Mouse (Mus musculus): ENCODE results near the gene Ptch2. TPM values are rescaled to one million over a fixed set of nuclear protein-coding genes. Genes with fewer than 3 reads are reported as not detected.

Gene Ptch2
- total and polyA plus RNA-seq, 3 experiments: 0.33 TPM; not detected in 2

- TF ChIP-seq CHD2 (IDR thresholded peaks at IDR 0.05; ENCODE audit: low read length) (no peak), ZMIZ1 (IDR thresholded peaks at IDR 0.05; ENCODE audit: low read depth, low read length) (no peak), MEF2A (IDR thresholded peaks at IDR 0.05; ENCODE audit: extremely low read depth, insufficient replicate concordance, low read depth, low read length, poor library complexity, severe bottlenecking) (no peak), TAL1 (IDR thresholded peaks at IDR 0.05; ENCODE audit: low read length) (no peak), RAD21 (IDR thresholded peaks at IDR 0.05; ENCODE audit: low read depth, low read length) (no peak), CHD1 (IDR thresholded peaks at IDR 0.05; ENCODE audit: low read depth, low read length) (no peak), UBTF (IDR thresholded peaks at IDR 0.05; ENCODE audit: borderline replicate concordance, insufficient read depth, low read depth, low read length) (no peak), KAT2A (conservative IDR thresholded peaks at IDR 0.05; ENCODE audit: low read depth, low read length) (no peak), NELFE (IDR thresholded peaks at IDR 0.05; ENCODE audit: low read depth, low read length) (no peak), HCFC1 (IDR thresholded peaks at IDR 0.05; ENCODE audit: low read depth, low read length) (no peak), GATA1 (IDR thresholded peaks at IDR 0.05; ENCODE audit: low read depth, low read length) (no peak), E2F4 (IDR thresholded peaks at IDR 0.05; ENCODE audit: borderline replicate concordance, low read depth, low read length) (no peak), MAFK (IDR thresholded peaks at IDR 0.05; ENCODE audit: borderline replicate concordance, low read depth, low read length) (no peak), ELF1 (IDR thresholded peaks at IDR 0.05; ENCODE audit: low read depth, low read length) (no peak), MAX (IDR thresholded peaks at IDR 0.05; ENCODE audit: low read length) (no peak), SIN3A (IDR thresholded peaks at IDR 0.05; ENCODE audit: low read length) (no peak)
- Histone ChIP-seq H3K36me3 (ENCODE audit: control insufficient read depth in 1 of 2, insufficient read depth in 2 of 2, low read length in 2 of 2) (no peaks in the 10 kb centered on the region), H3K79me2 (ENCODE audit: control insufficient read depth, insufficient read depth, low read length, poor library complexity) (no peaks in the 10 kb centered on the region), H3K9me3 (replicated peaks; ENCODE audit: insufficient read depth, low read length) (no peaks in the 10 kb centered on the region), H3K9ac (ENCODE audit: control insufficient read depth, low read depth, low read length, poor library complexity, severe bottlenecking) (no peak overlapping the region), H3K4me3 (ENCODE audit: control insufficient read depth in 1 of 2, insufficient read depth in 1 of 2, low read depth in 2 of 2, low read length in 2 of 2) (no peak overlapping the region), H3K27ac (ENCODE audit: control insufficient read depth, low read depth, low read length) (no peak overlapping the region), H3K4me1 (ENCODE audit: control insufficient read depth in 1 of 2, insufficient read depth in 2 of 2, low read length in 2 of 2) (no peaks in the 10 kb centered on the region), H3K27me3 (ENCODE audit: control insufficient read depth in 1 of 2, insufficient read depth in 2 of 2, low read length in 2 of 2) (no peaks in the 10 kb centered on the region)
- DNase-seq (ENCODE audit: low read depth, low spot score): no peak
Observed at GRCm38 (mm10) chr4:117105127-117105526, 9.3 kb downstream of the Ptch2 start.

GRCm38 (mm10) chr4:117107813-117108523 lies 12.1 kb downstream of the Ptch2 start:
- Histone ChIP-seq H3K4me1 (ENCODE audit: control insufficient read depth in 1 of 2, insufficient read depth in 2 of 2, low read length in 2 of 2) (no peaks in the 10 kb centered on the region), H3K27ac (ENCODE audit: control insufficient read depth, low read depth, low read length) (no peak overlapping the region), H3K27me3 (ENCODE audit: control insufficient read depth in 1 of 2, insufficient read depth in 2 of 2, low read length in 2 of 2) (no peaks in the 10 kb centered on the region), H3K36me3 (ENCODE audit: control insufficient read depth in 1 of 2, insufficient read depth in 2 of 2, low read length in 2 of 2) (no peaks in the 10 kb centered on the region), H3K4me3 (ENCODE audit: control insufficient read depth in 1 of 2, insufficient read depth in 1 of 2, low read depth in 2 of 2, low read length in 2 of 2) (no peak overlapping the region), H3K9ac (ENCODE audit: control insufficient read depth, low read depth, low read length, poor library complexity, severe bottlenecking) (no peak overlapping the region), H3K9me3 (replicated peaks; ENCODE audit: insufficient read depth, low read length) (no peaks in the 10 kb centered on the region), H3K79me2 (ENCODE audit: control insufficient read depth, insufficient read depth, low read length, poor library complexity) (no peaks in the 10 kb centered on the region)
- TF ChIP-seq SIN3A (IDR thresholded peaks at IDR 0.05; ENCODE audit: low read length) (no peak), MAFK (IDR thresholded peaks at IDR 0.05; ENCODE audit: borderline replicate concordance, low read depth, low read length) (no peak), ELF1 (IDR thresholded peaks at IDR 0.05; ENCODE audit: low read depth, low read length) (no peak), BHLHE40 (IDR thresholded peaks at IDR 0.05; ENCODE audit: borderline replicate concordance, low read depth, low read length) (no peak), MAX (IDR thresholded peaks at IDR 0.05; ENCODE audit: low read length) (no peak), MAZ (IDR thresholded peaks at IDR 0.05; ENCODE audit: low read depth, low read length) (no peak), POLR2AphosphoS2 (IDR thresholded peaks at IDR 0.05; ENCODE audit: low read length) (no peak)
- DNase-seq (ENCODE audit: low read depth, low spot score): no peak

Measured in MEL (cell line).